Mouse (Mus musculus) heart, adult 10 weeks (tissue): Measurements from ENCODE around the gene Sap30bp. TPM values are rescaled to one million over a fixed set of nuclear protein-coding genes. Genes with fewer than 3 reads are reported as not detected.

Experiments
- polyA plus RNA-seq: library from polyadenylated mRNA; stranded (reverse); fragments of 350-450 nt; fragmentation: Illumina TruSeq; extraction: RNeasy Lipid Tissue Mini Kit (QIAGEN cat#74804); gene quantifications from one replicate; pipeline ENCODE4 v1.2.3, GENCODE M21; 2014; ENCODE audit warnings: low read depth, low replicate concordance

Sap30bp gene
- 12.8 TPM for polyA plus RNA-seq

GRCm38 (mm10) chr11:115933108-115933746, at the start of gene Sap30bp, which contains the start of gene Recql5:
Gene Sap30bp (plus strand): TSS chr11:115933282.
Gene Recql5 (minus strand): TSS chr11:115933477.

DNA sequence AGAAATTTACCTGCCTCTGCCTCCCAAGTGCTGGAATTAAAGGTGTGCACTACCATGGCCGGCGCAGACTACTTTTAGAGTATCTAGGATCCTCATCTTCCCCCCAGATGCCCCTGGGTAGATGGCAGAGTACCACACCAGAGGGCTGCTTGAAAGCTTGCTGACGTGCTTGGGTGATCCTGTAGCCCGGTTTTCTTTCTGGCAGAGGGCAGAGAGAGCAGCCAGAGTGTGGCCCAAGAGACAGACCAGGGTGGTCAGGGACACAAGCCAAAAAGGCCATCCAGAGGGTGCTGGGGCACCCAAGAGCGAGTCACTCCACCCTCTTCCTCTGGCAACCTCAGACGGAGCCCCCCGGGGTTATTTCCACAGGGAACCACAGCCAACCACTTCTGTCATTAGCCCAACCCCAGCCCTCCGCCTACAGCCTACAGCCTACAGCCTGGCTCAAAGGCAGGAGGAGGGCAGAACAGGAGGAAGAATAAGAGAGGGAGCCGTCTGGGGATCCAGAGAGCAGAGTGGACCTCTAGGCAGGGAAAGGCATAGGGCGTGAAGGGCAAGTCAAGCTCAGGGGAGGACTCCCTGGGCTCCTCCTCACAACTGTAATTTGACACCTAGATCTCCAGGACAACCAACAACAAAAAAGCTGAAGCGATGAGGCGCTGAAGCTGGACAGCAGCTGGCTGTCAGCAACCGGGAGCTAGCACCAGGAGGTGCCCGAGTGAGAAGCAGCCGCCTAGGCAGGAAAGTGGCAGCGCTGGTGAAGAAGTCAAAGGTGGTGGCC, 33.4 kb upstream of the Sap30bp start, which contains the start of gene Smim5:
Gene Smim5, plus strand, starts transcription at position 481 of the 781 bp plus-strand sequence.

DNA sequence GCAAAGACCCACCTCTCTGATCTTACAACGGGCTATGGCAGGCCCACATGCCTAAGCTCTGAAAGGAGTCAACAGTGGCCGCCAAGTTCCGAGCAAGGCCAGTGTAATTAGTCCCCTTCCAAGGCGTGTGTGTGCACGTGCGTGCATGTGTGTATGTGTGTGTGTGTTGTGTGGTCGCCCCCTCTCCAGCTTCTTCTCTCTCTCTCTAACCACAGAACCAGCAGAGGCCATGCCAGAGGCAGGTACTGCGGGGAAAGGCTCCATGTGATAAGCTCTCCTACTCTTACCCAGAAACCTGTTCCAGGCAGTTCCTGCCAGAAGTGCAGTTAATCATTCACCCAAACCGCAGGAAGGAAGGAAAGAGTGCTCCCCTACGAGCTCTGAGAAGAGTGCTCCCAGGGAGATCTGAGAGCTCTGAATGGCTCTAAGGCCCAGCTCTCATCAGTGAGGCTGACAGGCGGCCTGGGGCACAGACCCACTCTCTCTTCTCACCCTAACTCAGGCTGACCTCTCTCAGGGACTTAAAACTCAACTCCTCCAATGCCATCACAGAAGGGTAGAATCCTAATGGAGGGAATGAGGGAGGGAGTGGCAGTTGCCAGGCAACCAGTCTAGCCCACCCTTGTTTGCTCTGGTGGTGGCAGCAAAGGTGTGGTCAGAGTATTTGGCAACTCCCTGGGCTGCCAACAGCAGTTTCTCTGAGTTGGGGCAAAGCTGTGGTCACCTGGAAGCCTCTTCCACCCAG, 21.3 kb upstream of the Sap30bp start, which contains the start of gene Smim6:
Gene Smim6, plus strand, starts transcription at position 386 of the 745 bp plus-strand sequence.

DNA sequence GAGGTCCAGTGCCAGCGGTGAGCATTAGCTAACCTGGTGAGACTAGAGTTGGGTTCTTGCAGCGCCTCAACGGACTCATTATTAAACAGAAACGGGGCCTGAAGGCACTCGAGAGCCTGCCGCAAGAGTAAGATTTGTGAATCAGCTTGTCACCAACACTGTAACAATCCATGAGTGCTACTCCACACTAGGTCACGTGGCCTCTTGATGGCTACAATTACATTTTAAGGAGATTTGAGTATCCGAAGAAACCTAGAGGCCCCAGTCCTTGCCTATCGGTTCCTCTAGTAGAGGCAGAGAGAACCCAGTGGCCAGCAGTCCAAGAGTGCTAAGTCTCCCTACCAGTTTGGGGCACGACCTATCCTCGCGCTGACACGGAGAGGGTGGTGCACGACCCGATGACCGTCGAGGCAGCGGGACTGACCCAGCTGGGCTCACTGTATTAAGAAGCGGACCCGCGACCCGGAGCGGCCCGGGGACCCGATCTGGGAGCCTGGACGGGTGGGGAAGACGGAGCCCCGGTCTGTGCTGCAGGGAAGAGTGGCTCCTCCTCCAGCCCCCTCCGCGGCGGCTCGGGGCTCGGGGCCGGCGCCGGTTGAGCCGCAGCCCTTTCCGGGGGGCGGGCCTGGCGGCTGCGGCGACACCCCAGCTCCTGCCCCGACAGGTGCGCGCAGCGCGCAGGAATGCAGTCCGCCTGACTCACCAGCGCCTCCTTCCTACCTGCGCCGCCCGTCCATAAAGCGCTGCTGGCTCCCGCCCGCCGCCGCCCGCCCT, 41.4 kb downstream of the Sap30bp start, which contains the start of gene Itgb4:
Gene Itgb4, plus strand, starts transcription at position 401 of the 774 bp plus-strand sequence.

DNA sequence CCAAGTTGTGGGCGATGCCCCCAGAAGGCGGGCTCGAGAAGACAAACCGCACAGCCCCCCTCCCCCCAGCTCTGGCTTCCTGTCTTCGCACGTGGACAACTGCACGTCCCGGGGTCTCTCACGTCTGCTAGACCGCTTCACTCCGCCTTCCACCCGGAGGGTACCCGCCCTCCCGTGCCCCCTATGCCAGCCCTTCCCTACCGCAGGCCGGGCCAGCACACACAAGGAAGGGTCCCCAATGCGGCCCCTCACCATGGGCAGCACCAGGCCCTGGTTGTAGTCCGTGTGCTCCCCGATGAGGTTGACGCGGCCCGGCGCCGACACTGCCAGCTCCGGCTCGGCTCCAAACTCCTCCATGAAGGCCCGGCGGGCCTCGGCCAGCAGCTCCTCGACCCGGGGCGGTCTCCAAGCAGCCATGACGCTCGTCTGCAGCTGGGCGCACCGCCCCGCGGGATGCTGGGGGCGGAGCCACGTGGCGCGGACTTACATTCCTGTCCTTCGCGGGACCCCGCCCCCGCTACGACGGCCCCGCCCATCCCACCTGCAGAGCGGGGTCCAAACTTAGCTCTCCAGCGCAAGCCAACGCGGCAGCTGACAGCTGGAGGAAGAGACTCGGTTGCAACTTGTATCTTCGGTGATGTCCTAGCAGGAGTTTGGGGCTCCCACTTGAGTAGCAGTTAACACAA, 79.3 kb downstream of the Sap30bp start, which contains the start of gene Galk1:
Gene Galk1, minus strand, starts transcription at position 458 of the 686 bp plus-strand sequence.

Other genes starting within 250 kb of the Sap30bp start
- gene Grb2, start 224.7 kb upstream of the Sap30bp start, polyA plus RNA-seq, result 83.0 TPM
- gene Tmem94, start 167.8 kb upstream of the Sap30bp start, polyA plus RNA-seq, result 74.3 TPM
- 33.6 TPM for gene Caskin2, start 119.6 kb upstream of the Sap30bp start, polyA plus RNA-seq
- 11.2 TPM for gene Tsen54, start 118.6 kb upstream of the Sap30bp start, polyA plus RNA-seq
- 11.7 TPM for gene Llgl2, start 109.2 kb upstream of the Sap30bp start, polyA plus RNA-seq
- gene Myo15b, start 74.9 kb upstream of the Sap30bp start, polyA plus RNA-seq, result 0.42 TPM
- gene Smim5, start 33.3 kb upstream of the Sap30bp start, polyA plus RNA-seq, result 27.9 TPM
- gene Smim6, start 21.3 kb upstream of the Sap30bp start, polyA plus RNA-seq, result not detected
- gene Recql5, start 195 bp downstream of the Sap30bp start, polyA plus RNA-seq, result 11.7 TPM
- 1.3 TPM for gene Itgb4, start 41.4 kb downstream of the Sap30bp start, polyA plus RNA-seq
- gene Galk1, start 79.4 kb downstream of the Sap30bp start, polyA plus RNA-seq, result 13.4 TPM
- 127 TPM for gene H3f3b, start 94.7 kb downstream of the Sap30bp start, polyA plus RNA-seq
- 11.0 TPM for gene Unk, start 97.0 kb downstream of the Sap30bp start, polyA plus RNA-seq
- gene Unc13d, start 144.7 kb downstream of the Sap30bp start, polyA plus RNA-seq, result 0.76 TPM
- gene Wbp2, start 153.7 kb downstream of the Sap30bp start, polyA plus RNA-seq, result 108 TPM
- 27.8 TPM for gene Trim47, start 193.9 kb downstream of the Sap30bp start, polyA plus RNA-seq
- gene Trim65, start 197.8 kb downstream of the Sap30bp start, polyA plus RNA-seq, result 9.1 TPM
- gene Mrpl38, start 205.6 kb downstream of the Sap30bp start, polyA plus RNA-seq, result 69.6 TPM
- gene Fbf1, start 234.9 kb downstream of the Sap30bp start, polyA plus RNA-seq, result 11.4 TPM